Mouse (Mus musculus): ENCODE data around the gene Sftpa1.

Sftpa1 gene

GRCm38 (mm10) chr14:41131540-41131939, at the start of gene Sftpa1:
Gene Sftpa1, plus strand, starts transcription at chr14:41131782.
- DNase-seq: no peak

DNA sequence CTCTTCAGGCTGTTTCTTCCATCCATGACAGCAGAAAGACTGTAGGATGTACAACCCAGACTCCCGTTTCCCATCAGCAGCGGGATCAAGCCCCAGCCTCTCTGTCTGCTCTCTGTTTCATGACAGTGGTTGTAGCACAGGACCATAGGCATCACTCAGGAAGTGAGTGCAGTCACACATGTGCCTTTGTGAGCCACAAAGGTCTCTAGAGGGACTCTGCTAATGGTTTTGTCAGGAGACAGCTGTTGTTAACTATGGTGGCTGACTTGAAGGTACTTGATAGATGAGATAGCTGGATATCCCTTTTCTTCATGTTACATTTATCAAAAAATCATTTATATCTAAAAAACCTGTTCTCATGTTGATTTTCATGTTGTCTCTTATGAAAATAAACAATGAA, 49.2 kb upstream of the Sftpa1 start:
- DNase-seq: no peak

DNA sequence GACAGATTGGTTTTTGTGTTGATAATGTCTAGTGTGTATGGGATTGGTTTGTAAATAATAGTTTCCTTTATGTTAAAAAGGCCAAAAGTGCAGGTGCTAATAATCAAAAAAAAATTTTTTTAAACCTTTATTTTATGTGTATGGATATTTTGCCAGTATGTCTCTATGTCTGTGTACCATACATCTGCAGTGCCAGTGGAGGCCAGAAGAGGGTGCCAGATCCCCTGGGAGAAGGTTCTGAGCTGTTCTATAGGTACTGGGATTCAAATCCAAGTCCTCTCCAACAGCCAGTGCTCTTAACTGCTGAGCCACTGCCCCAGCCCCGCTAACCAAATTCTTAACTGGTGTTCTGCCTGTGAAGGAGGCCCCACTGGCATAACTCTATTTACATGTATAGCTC, 44.1 kb upstream of the Sftpa1 start:
- DNase-seq: peak; percentile 37

- DNase-seq: peak; percentile 32
Measured at GRCm38 (mm10) chr14:41090777-41091176, 40.8 kb upstream of the Sftpa1 start.

DNA sequence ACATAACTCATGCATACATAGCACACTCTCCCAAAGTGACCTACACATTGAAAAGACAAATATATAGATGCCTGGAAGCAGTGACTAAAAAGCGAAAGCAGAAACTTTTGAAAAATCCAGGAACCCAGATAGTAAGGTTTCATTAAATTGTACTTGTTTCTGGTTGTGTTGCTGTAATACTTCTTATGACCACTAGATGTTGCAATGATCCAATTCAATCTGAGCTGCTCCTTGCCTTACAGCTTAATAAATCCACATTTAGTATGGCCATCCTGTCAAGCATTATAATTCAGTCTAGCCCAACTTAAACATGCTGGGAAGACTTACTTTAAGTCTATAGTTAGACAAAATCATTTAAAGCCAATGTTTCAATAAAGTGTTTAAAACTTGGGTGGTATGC, 37.5 kb upstream of the Sftpa1 start:
- no peak for DNase-seq

DNA sequence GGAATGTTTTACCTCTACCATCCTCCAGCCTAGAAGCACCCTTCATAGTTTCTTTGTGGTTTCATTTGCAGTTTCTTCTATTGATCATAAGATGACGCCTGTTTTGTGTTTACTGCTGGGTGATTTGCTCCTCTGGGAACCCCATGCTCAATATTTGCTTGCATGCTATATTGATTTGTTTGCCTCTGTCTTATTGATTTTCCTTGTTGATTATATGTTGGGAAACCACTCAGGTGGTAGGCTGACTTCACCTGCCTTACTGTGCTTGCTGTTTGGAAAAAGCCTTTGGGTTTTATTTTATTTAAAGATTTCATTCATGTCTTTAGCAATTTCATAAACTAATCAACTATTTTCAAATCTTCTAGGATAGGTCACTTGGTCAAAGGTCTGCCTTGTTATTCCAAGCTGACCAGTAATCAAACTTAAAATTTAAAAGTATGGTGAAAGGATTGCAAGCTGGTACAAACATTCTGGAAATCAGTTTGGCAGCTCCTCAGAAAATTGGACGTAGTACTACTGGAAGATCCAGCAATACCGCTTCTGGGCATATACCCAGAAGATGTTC, 35.2 kb upstream of the Sftpa1 start:
- DNase-seq: no peak

DNA sequence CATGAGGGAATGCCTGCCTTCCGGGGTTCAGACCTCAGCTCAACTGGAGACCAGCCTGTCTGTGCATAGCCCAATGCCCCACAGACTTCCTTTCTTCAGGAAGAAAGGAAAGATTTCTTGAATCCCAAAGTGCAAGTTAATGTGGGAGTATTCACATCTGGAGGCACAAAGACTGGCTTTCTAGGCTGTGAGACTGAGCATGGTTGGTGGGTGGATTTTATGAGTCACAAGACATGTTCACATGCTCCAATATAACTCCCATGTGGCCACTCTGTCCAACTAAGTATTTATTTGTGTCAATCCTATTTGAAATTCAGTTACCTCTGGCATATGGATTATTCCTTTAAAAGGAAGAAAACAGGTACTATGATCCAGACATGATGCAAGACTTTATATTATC, 32.9 kb upstream of the Sftpa1 start:
- no peak for DNase-seq

DNA sequence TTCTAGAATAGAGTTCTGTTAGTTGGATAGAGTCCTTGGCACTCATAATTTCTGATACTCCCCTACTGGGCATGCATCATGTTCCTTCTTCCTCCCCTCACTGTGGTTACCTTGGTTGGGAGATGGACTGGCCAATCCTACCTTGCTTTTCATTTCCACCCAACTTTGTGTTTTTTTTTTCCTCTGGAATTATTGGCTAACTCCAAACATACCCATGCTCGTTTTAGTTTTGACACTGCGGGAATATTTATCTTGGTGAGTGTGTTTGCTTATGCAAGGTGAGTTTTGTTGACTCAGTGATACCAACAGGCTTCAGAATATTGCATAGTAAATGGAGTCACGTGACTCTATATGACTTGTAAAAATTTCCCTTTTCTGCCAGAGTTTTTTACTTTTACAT, 30.9 kb upstream of the Sftpa1 start:
- no peak for DNase-seq

- DNase-seq: no peak
Measured at GRCm38 (mm10) chr14:41101242-41101641, 30.3 kb upstream of the Sftpa1 start.

GRCm38 (mm10) chr14:41102269-41102668, 29.3 kb upstream of the Sftpa1 start:
- DNase-seq: no peak

DNA sequence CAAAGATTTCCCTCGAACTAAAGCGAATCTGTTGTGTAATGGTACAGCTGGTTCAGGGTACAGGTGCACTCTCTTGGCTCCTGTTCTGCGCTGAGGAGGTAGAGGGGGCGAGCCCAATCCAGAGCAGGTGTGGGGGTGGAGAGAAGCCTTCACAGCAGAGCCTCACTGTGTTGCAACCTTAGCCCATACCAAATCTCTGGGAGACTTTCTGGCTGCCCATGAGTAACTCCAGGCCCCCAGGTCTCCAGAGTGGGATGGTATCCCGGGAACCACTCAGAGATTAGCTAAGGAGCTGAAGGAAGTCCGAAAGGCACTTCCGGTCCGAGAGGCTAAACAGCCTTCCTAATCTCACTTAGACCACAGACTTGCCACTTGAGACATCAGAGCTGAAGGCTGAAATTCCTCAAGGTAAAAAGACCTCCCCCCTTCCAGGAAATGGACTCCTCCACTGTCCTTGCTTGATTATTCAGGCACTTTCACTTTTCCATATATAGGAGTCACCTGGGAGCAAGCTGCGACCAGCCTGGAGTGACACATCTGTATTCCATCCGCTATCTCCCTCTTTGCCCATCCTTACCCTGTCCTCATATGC, 26.6 kb upstream of the Sftpa1 start, which contains the start of gene Mat1a:
Gene Mat1a (plus strand): TSS at position 183 of the 592 bp plus-strand sequence.
- no peak for DNase-seq

GRCm38 (mm10) chr14:41111031-41111668, 20.4 kb upstream of the Sftpa1 start:
- no peak for DNase-seq

DNA sequence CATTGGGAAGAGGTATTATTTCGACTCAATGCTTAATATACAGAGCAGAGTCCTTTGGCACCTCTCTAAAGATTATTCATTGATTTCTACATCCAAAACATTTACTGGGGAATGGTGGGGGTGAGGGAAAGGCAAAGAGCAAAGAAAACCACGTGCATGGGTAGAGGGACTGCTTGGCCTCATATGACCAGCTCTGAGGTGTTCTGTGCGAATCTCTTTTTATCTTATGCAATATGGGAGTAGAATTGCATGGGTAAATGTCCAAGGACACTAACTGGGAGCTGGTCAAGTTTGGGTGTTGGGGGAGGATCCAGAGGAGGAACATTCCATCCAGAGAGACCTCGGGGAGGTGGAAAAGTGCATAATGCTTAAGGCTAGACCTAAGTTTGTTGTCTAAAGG, 18.6 kb upstream of the Sftpa1 start:
- DNase-seq: no peak

GRCm38 (mm10) chr14:41116271-41116670, 15.3 kb upstream of the Sftpa1 start:
- DNase-seq: no peak

DNA sequence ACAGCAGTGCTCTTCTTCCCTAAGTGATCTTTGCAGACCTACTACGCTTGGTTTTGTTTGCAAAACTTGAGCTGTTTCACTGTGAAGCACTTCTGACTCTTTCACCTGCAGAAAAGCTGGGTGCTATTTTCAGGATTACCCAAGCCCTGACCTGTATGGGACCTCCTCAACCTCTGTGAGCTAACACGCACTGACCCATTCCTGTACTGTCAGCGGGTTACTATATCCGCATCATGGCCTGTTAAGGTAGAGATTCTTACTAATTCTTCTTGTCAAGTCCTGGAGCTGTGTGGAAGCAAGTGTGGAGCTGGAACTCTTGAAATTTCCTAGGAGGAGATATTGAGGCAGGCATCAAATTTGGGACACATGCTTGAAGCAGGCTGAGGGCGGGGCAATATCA, 6.9 kb upstream of the Sftpa1 start:
- DNase-seq: no peak

- peak; percentile 46 for DNase-seq
Measured at GRCm38 (mm10) chr14:41127997-41128396, 3.6 kb upstream of the Sftpa1 start.

DNA sequence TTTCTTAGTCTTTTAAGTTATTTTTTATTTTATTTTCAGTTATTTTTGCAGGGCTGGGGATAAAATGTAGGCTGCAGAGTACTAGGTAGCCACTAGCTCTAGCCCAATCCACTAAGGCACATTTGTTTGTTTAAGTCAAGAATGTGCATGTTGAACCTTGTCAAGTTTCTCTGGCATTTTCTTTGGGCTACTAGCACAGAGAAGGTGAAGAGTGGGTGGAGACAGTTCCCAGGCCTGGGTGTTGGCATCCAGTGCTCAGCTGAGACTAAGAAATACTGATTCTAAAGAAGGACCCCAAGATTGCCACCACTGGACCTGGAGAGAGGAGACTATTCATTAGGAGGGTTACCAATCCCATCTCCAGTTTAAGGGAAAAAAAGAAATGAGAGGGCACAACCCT, 5.4 kb downstream of the Sftpa1 start:
- no peak for DNase-seq

DNA sequence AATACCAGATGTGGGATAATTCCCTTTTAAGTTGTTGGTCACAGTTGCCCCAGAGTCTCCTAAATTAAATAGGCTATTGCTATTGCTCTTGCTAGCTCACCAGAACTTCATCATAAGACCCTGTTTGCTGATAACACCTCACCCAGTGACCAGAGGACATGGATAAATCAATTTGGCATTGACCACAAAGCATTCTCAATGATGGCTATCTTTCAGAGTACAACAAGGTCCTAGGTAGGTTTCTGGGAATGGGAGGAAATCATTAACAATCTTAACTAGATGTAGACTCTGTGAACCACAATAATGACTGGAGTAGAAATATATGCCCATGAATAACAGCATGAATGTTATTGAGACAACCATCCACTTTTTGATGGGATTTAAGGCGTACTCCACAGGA, 9.1 kb downstream of the Sftpa1 start:
- no peak for DNase-seq

DNA sequence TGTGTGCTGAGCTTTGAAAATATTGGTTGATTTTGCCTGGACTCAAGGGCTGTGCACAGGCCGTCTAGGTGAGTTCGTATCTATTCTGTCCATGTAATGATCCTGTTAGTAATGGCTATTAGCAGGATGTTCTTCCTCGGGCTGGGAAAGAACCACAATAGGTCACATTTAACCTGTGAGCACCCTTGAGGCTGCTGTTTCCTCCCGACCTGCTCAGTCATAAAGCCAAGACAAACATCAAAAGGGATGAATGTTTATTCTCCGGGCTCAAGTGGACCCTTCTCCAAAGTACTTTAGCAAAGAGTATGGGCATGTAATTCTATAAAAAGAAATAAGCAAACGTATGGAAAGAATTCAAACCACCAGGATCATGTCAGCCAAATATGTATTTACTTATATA, 14.5 kb downstream of the Sftpa1 start:
- DNase-seq: no peak

DNA sequence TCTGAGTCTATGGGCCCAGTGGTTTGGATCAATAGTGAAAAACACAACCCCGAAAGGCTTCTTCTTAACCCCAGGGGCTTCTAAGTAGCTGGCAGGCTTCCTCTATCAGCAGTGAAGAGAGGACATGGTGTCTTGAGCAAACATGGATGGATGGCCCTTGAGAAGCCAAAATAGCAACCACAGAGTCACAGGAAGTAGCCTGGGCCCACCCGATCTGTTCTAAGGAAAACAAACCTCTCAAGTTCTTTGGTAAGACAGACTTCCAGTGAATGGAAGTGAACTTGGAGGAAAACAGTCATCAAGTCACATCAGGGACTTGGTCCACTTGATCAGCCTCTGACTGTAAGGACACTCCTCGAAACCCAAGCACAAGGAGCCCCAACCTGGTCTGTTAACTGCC, 15.3 kb downstream of the Sftpa1 start:
- DNase-seq: no peak

DNA sequence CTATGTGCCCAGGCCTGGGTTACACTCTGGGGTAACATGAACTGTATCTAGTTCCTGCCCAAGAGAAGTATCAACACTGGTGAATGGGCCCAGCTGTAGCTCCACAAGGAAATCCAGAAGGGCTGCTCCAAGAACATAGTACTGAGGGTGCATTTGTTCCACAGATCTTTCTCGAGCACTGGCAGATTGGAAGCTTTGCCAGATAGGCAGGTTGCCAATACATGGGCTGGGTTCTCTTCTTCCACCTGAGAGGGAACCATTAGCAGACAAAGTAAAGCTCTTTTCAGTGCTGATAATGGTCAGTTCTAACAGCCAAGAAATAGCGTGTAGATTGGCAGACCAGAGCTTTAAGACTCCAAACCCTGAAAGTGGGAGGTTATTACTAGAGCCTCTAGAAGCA, 15.8 kb downstream of the Sftpa1 start:
- DNase-seq: no peak

DNA sequence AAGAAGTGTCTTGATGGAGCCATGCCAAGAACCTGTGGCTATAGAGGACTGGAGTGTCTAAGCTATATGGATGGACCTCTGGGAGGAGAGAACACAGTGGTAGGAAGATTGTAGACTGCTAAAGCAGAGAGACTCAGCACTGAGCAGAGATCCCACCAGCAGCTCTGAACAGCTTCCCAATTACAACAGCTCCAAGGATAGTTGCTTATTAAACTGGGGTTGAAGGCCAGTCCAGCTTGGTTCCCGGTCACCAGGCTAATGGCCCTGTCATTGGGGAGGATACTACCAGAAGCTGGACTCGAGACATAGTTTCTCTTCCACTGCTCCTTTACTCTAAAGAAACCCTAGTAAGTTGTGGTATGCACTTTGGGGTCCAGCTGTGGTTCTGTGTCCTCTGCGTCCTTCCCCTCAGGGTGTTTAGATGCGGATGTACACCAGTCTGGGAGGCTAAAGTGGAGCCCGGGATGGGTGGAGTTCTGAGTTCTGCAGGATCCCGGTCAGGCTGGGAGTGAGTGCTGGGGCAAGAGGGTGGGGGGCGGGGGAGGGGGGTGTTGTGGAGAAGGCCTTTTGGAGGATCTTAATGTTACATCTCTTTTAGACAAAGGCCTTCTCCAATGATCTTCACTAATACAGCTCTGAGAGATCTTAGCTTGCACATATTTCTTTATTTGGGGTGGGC, 19.8 kb downstream of the Sftpa1 start, which contains the start of gene Mbl1:
Gene Mbl1 (plus strand): TSS at position 239 of the 679 bp plus-strand sequence.
- DNase-seq: no peak

GRCm38 (mm10) chr14:41160076-41160475, 28.5 kb downstream of the Sftpa1 start:
- no peak for DNase-seq

DNA sequence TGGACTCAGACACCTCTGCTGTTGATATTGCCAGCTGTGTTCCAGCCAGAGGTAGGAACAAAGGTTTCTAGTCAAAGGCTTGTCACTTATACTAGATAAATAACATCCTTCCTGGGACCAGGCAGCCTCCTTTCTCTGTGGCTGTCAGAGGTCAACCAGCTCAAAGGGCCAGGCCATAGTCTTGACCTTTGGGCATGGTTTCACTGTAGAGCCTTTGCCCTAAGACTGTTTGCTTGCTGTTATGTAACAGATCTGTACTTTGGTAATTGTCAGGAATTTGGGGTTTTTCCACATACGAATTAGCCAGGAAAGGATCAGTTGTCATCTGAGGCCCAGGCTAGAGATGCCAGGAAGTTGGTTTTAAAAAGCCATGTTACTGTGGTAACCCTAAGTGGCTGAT, 29.2 kb downstream of the Sftpa1 start:
- DNase-seq: no peak

Measured in kidney, postnatal 10 days (tissue).